Mouse (Mus musculus): Measurements from ENCODE around the gene Six5. TPM values are rescaled to one million over a fixed set of nuclear protein-coding genes. Genes with fewer than 3 reads are reported as not detected.

Six5 gene
- polyA plus RNA-seq, 1 experiment = 9.8 TPM

GRCm38 (mm10) chr7:19119083-19119482 lies 24.7 kb downstream of the Six5 start:
- H3K4me3 ChIP-seq (ENCODE audit: extremely low read depth, insufficient read depth, insufficient read length) = no peak overlapping the region
- H3K36me3 ChIP-seq (ENCODE audit: control insufficient read depth, insufficient read depth, low read length) = no peaks in the 10 kb centered on the region
- H3K27ac ChIP-seq (ENCODE audit: insufficient read depth, low read length) = no peak overlapping the region
- TF ChIP-seq POLR2A (IDR thresholded peaks at IDR 0.05; ENCODE audit: low read depth, low read length) = no peak
- no peak for TF ChIP-seq CTCF (IDR thresholded peaks at IDR 0.05; ENCODE audit: extremely low read depth, insufficient read depth, insufficient read length, insufficient replicate concordance)
- 94% methylated on average over 8 of the region's 8 CpGs for WGBS
- H3K4me1 ChIP-seq (ENCODE audit: control insufficient read depth, insufficient read depth, insufficient read length) = peaks cover 5% of the 10 kb centered on the region
- no peak for DNase-seq (ENCODE audit: low read depth in 1 of 2, low spot score in 2 of 2)
- H3K27me3 ChIP-seq (ENCODE audit: control insufficient read depth, insufficient read depth, low read length) = 0 out of 2 replicates have a peak, but pooled peaks cover 4% of the 10 kb centered on the region

- Histone ChIP-seq H3K36me3 (ENCODE audit: control insufficient read depth, insufficient read depth, low read length) (no peaks in the 10 kb centered on the region), H3K4me3 (ENCODE audit: extremely low read depth, insufficient read depth, insufficient read length) (peak within 1 kb of the TSS; percentile 84), H3K27ac (ENCODE audit: insufficient read depth, low read length) (peak within 1 kb of the TSS; percentile 34; the same call in 1 of the 2 replicates), H3K4me1 (ENCODE audit: control insufficient read depth, insufficient read depth, insufficient read length) (peaks cover 5% of the 10 kb centered on the region), H3K27me3 (ENCODE audit: control insufficient read depth, insufficient read depth, low read length) (0 out of 2 replicates have a peak, but pooled peaks cover 4% of the 10 kb centered on the region)
- TF ChIP-seq POLR2A (IDR thresholded peaks at IDR 0.05; ENCODE audit: low read depth, low read length) (peak; percentile 90), CTCF (IDR thresholded peaks at IDR 0.05; ENCODE audit: extremely low read depth, insufficient read depth, insufficient read length, insufficient replicate concordance) (no peak)
- peak; percentile 93 to 96 for DNase-seq (ENCODE audit: low read depth in 1 of 2, low spot score in 2 of 2)
- under 1% methylated on average over 34 of the region's 34 CpGs for WGBS
These were observed 25.4 kb downstream of the Six5 start, which contains the start of gene Fbxo46 for GRCm38 (mm10) chr7:19119631-19120429. Fbxo46 (plus strand) TSS chr7:19119859.

GRCm38 (mm10) chr7:19121686-19122085 lies 27.3 kb downstream of the Six5 start:
- no peak for DNase-seq (ENCODE audit: low read depth in 1 of 2, low spot score in 2 of 2)
- Histone ChIP-seq H3K36me3 (ENCODE audit: control insufficient read depth, insufficient read depth, low read length) (0 out of 2 replicates have a peak, but pooled peaks cover 2% of the 10 kb centered on the region), H3K27me3 (ENCODE audit: control insufficient read depth, insufficient read depth, low read length) (0 out of 2 replicates have a peak, but pooled peaks cover 4% of the 10 kb centered on the region), H3K4me1 (ENCODE audit: control insufficient read depth, insufficient read depth, insufficient read length) (peaks cover 5% of the 10 kb centered on the region), H3K4me3 (ENCODE audit: extremely low read depth, insufficient read depth, insufficient read length) (no peak overlapping the region), H3K27ac (ENCODE audit: insufficient read depth, low read length) (no peak overlapping the region)
- no peak for TF ChIP-seq CTCF (IDR thresholded peaks at IDR 0.05; ENCODE audit: extremely low read depth, insufficient read depth, insufficient read length, insufficient replicate concordance)
- TF ChIP-seq POLR2A (IDR thresholded peaks at IDR 0.05; ENCODE audit: low read depth, low read length) = no peak
- 85% methylated on average over 4 of the region's 4 CpGs for WGBS

GRCm38 (mm10) chr7:19124713-19125112 lies 30.3 kb downstream of the Six5 start:
- H3K27ac ChIP-seq (ENCODE audit: insufficient read depth, low read length) = no peak overlapping the region
- no peak for TF ChIP-seq CTCF (IDR thresholded peaks at IDR 0.05; ENCODE audit: extremely low read depth, insufficient read depth, insufficient read length, insufficient replicate concordance)
- TF ChIP-seq POLR2A (IDR thresholded peaks at IDR 0.05; ENCODE audit: low read depth, low read length) = no peak
- 93% methylated on average over 6 of the region's 6 CpGs for WGBS
- peaks cover 4% of the 10 kb centered on the region; the same call in 1 of the 2 replicates for H3K36me3 ChIP-seq (ENCODE audit: control insufficient read depth, insufficient read depth, low read length)
- H3K4me1 ChIP-seq (ENCODE audit: control insufficient read depth, insufficient read depth, insufficient read length) = no peaks in the 10 kb centered on the region; the same call in 1 of the 2 replicates
- H3K4me3 ChIP-seq (ENCODE audit: extremely low read depth, insufficient read depth, insufficient read length) = no peak overlapping the region
- no peaks in the 10 kb centered on the region for H3K27me3 ChIP-seq (ENCODE audit: control insufficient read depth, insufficient read depth, low read length)
- no peak for DNase-seq (ENCODE audit: low read depth in 1 of 2, low spot score in 2 of 2)

- no peak overlapping the region for H3K4me3 ChIP-seq (ENCODE audit: extremely low read depth, insufficient read depth, insufficient read length)
- H3K4me1 ChIP-seq (ENCODE audit: control insufficient read depth, insufficient read depth, insufficient read length) = peaks cover 5% of the 10 kb centered on the region
- TF ChIP-seq CTCF (IDR thresholded peaks at IDR 0.05; ENCODE audit: extremely low read depth, insufficient read depth, insufficient read length, insufficient replicate concordance) (no peak), POLR2A (IDR thresholded peaks at IDR 0.05; ENCODE audit: low read depth, low read length) (no peak)
- no peak for DNase-seq (ENCODE audit: low read depth in 1 of 2, low spot score in 2 of 2)
- 89% methylated on average over 5 of the region's 5 CpGs for WGBS
- H3K27me3 ChIP-seq (ENCODE audit: control insufficient read depth, insufficient read depth, low read length) = no peaks in the 10 kb centered on the region
- no peak overlapping the region for H3K27ac ChIP-seq (ENCODE audit: insufficient read depth, low read length)
- H3K36me3 ChIP-seq (ENCODE audit: control insufficient read depth, insufficient read depth, low read length) = peaks cover 4% of the 10 kb centered on the region; the same call in 1 of the 2 replicates
These were observed 33.4 kb downstream of the Six5 start for GRCm38 (mm10) chr7:19127744-19128143.

- DNase-seq (ENCODE audit: low read depth in 1 of 2, low spot score in 2 of 2) = no peak
- Histone ChIP-seq H3K4me3 (ENCODE audit: extremely low read depth, insufficient read depth, insufficient read length) (no peak overlapping the region), H3K27ac (ENCODE audit: insufficient read depth, low read length) (no peak overlapping the region), H3K27me3 (ENCODE audit: control insufficient read depth, insufficient read depth, low read length) (no peaks in the 10 kb centered on the region), H3K4me1 (ENCODE audit: control insufficient read depth, insufficient read depth, insufficient read length) (peaks cover 5% of the 10 kb centered on the region), H3K36me3 (ENCODE audit: control insufficient read depth, insufficient read depth, low read length) (peaks cover 4% of the 10 kb centered on the region; the same call in 1 of the 2 replicates)
- 82% methylated on average over 5 of the region's 5 CpGs for WGBS
- no peak for TF ChIP-seq POLR2A (IDR thresholded peaks at IDR 0.05; ENCODE audit: low read depth, low read length)
- no peak for TF ChIP-seq CTCF (IDR thresholded peaks at IDR 0.05; ENCODE audit: extremely low read depth, insufficient read depth, insufficient read length, insufficient replicate concordance)
These were observed 35.0 kb downstream of the Six5 start for GRCm38 (mm10) chr7:19129396-19129795.

Data from spleen, adult 2 months (tissue).